Comparison of ENCODE assay signal across 15 mouse cellular contexts in genomic region chr4:141992530-141993204, GRCm38 (mm10).
"Had no signal": no experiment of that assay in that cellular context is flagged by ENCODE, and none has a peak within 500 bp of the region (broad histone marks: within the 10 kb centered on the region; RNA-seq: fewer than 3 reads in every experiment).

No protein-coding gene starts in this region.

- H3K9me3 ChIP-seq: limb, embryonic 12.5 days; liver, embryonic 13.5 days; lung, embryonic 15.5 days; neural tube, embryonic 13.5 days had no signal

- H3K4me3 ChIP-seq: layer of hippocampus, adult 2 months; limb, embryonic 12.5 days; liver, embryonic 13.5 days; lung, embryonic 15.5 days; neural tube, embryonic 13.5 days had no signal

- H3K4me2 ChIP-seq: limb, embryonic 12.5 days; liver, embryonic 13.5 days; lung, embryonic 15.5 days; neural tube, embryonic 13.5 days had no signal

- ATAC-seq: midbrain, embryonic 16.5 days had no signal

- H3K27ac ChIP-seq: layer of hippocampus, adult 2 months; limb, embryonic 12.5 days; liver, embryonic 13.5 days; lung, embryonic 15.5 days; neural tube, embryonic 13.5 days had no signal

- H3K4me1 ChIP-seq: limb, embryonic 12.5 days; lung, embryonic 15.5 days; neural tube, embryonic 13.5 days had no signal

- H3K27me3 ChIP-seq: limb, embryonic 12.5 days; liver, embryonic 13.5 days; lung, embryonic 15.5 days; neural tube, embryonic 13.5 days had no signal

- DNase-seq: kidney, postnatal 10 days; kidney, postnatal 4 days; liver; liver, embryonic 13.5 days; liver, postnatal 0 days; lung, postnatal 14 days; right cerebral cortex, adult 18-20 months; spleen, adult 18-20 months; thymus, adult 18-20 months; thymus, postnatal 25 days had no signal

- H3K9ac ChIP-seq: limb, embryonic 12.5 days; liver, embryonic 13.5 days; liver, postnatal 0 days; lung, embryonic 15.5 days; neural tube, embryonic 13.5 days had no signal

- H3K36me3 ChIP-seq: limb, embryonic 12.5 days; liver, embryonic 13.5 days; lung, embryonic 15.5 days; neural tube, embryonic 13.5 days had no signal
